Mouse (Mus musculus): ENCODE measurements around the gene Abcg1. TPM values are rescaled to one million over a fixed set of nuclear protein-coding genes. Genes with fewer than 3 reads are reported as not detected.

The Abcg1 gene
- polyA plus RNA-seq, 1 experiment from 2014 or later = 7.7 TPM

DNA sequence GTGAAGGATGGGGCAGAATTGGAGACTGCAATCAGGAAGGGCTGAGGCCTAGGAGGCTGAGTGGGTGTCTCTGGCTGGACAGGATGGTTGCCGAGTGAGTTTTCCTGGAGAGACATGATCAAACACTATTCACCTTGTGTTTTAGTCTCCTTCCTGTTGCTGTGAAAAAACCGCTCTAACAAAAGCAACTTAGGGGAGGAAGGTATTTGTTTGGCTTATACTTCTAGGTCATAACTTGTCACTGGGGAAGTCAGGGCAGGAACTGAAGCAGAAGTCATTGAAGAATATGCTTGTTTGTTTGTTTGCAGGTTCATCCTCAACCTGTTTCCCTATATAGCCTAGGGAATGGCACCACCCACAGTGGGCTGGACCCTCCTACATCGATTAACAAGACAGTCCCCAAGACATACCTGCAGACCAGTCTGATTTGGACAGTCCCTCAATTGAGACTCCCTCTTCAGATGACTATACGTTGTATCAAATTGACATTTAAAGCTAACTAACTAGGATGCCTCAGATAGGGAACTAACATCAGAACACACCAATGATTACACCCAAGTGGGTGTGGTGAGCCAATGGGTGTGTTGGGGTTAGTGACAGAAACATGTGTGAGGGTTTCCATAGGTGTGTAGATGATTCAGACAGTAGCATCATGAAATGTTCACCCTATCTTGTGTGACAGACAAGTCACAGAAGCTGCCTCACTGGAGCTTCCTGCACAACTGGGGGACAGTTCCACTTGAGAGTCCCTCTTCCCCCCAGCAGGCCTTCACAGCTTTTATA, 25.0 kb downstream of the Abcg1 start:
- peaks cover 24% of the 10 kb centered on the region for H3K4me1 ChIP-seq
- no peak overlapping the region for H3K4me2 ChIP-seq
- no peaks in the 10 kb centered on the region for H3K36me3 ChIP-seq
- H3K4me3 ChIP-seq = no peak overlapping the region
- 84% methylated on average over 4 of the region's 4 CpGs for WGBS
- H3K9me3 ChIP-seq = no peaks in the 10 kb centered on the region
- H3K27me3 ChIP-seq (replicated peaks) = no peaks in the 10 kb centered on the region
- no peak for ATAC-seq (ENCODE audit: extremely low read depth, insufficient number of reproducible peaks, low FRiP score, low TSS enrichment)
- H3K27ac ChIP-seq (replicated peaks) = no peak overlapping the region
- no peak overlapping the region for H3K9ac ChIP-seq

DNA sequence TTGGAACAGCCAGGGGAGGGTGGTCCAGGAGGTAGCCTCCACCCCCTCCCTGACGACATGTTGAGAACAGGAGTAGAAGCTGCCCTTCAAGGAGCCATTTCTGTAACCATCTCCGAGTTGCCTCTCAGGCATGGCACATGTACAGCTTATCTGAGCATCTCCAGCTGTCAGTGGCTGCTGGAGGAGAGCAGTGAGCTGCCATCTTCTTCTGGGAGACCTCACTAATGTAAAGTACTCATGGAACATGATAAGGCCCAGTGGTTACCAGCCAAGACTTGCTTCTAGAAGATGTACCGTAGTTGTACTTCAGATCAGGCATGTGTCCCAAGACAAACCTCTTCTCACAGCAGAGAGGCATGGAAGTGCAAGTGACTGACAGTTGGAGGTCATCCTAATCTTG, 28.0 kb downstream of the Abcg1 start:
- Histone ChIP-seq H3K36me3 (no peaks in the 10 kb centered on the region), H3K27ac (replicated peaks) (no peak overlapping the region), H3K9me3 (no peaks in the 10 kb centered on the region), H3K27me3 (replicated peaks) (no peaks in the 10 kb centered on the region), H3K9ac (no peak overlapping the region), H3K4me1 (peaks cover 28% of the 10 kb centered on the region), H3K4me2 (no peak overlapping the region), H3K4me3 (no peak overlapping the region)
- WGBS = 62% methylated on average over 3 of the region's 3 CpGs
- no peak for ATAC-seq (ENCODE audit: extremely low read depth, insufficient number of reproducible peaks, low FRiP score, low TSS enrichment)

DNA sequence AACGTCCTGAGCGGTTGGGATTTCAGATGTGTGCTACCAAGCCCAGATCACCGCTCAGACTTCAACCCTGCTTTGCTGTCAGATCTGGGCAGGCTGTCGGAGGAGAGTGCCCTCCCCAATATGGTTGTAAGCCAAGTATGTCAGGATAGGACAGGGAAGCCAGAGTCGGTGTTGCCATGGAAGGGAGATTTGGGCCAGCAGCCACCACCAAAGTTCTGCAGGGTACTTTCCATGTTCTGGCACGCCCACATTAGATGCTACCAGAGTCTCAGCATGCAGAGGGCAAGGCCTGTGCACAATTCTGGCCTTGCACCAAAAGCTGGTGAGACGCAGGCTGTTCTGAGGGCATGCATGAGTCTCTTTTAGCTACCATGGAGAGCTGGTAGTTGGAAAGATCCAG, 28.7 kb downstream of the Abcg1 start:
- H3K4me1 ChIP-seq = peaks cover 34% of the 10 kb centered on the region
- H3K27ac ChIP-seq (replicated peaks) = no peak overlapping the region
- H3K36me3 ChIP-seq = no peaks in the 10 kb centered on the region
- H3K9me3 ChIP-seq = no peaks in the 10 kb centered on the region
- 84% methylated on average over 7 of the region's 7 CpGs for WGBS
- no peak for ATAC-seq (ENCODE audit: extremely low read depth, insufficient number of reproducible peaks, low FRiP score, low TSS enrichment)
- no peaks in the 10 kb centered on the region for H3K27me3 ChIP-seq (replicated peaks)
- no peak overlapping the region for H3K9ac ChIP-seq
- no peak overlapping the region for H3K4me2 ChIP-seq
- no peak overlapping the region for H3K4me3 ChIP-seq

DNA sequence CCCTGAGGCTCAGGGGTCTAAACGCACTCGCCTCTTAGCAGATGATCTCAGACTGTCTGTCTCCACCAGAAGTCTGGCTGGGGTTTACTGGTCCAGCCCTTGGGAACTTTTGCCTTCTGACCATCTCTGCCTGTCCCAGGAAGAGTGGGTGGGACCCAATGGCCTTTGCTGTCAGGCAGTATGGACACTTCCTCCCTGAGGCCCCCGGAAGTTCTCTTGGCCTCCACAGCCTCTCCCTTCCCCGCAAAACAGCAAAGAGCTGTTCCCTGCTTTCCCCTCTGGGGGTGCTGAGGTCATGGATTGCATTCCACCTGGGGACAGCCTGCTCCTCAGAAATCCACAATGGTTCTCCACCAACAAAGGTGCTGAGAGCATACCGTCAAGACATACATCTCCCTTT, 31.2 kb downstream of the Abcg1 start:
- peaks cover 5% of the 10 kb centered on the region for H3K9me3 ChIP-seq
- H3K27me3 ChIP-seq (replicated peaks) = no peaks in the 10 kb centered on the region
- H3K27ac ChIP-seq (replicated peaks) = 0 out of 2 replicates have a peak overlapping the region, but pooled peaks have one; percentile 57
- peaks cover 46% of the 10 kb centered on the region for H3K4me1 ChIP-seq
- H3K4me3 ChIP-seq = no peak overlapping the region
- no peak overlapping the region for H3K9ac ChIP-seq
- ATAC-seq (ENCODE audit: extremely low read depth, insufficient number of reproducible peaks, low FRiP score, low TSS enrichment) = no peak
- peaks cover 7% of the 10 kb centered on the region for H3K36me3 ChIP-seq
- 48% methylated on average over 5 of the region's 5 CpGs for WGBS
- H3K4me2 ChIP-seq = no peak overlapping the region

DNA sequence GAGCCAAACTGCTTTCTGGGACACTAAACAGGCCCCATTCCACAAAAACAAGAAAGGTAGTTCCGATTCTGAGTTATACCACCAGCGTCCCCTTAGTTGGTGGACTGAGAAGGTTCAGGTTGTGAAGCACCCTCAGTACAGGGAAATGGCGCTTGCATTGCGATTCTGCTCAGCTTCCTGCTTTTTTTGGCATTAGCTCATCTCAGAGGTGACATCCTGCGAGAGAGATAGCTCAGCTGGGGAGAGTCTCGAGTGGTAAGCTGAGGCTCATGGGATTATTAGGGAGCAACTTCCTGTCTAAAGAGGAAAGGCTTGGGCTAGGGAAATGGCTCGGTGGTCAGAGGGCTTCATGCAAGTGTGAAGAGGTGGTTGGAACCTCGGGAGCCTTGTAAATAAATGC, 32.4 kb downstream of the Abcg1 start:
- ATAC-seq (ENCODE audit: extremely low read depth, insufficient number of reproducible peaks, low FRiP score, low TSS enrichment) = no peak
- Histone ChIP-seq H3K9ac (no peak overlapping the region), H3K4me2 (no peak overlapping the region), H3K36me3 (peaks cover 7% of the 10 kb centered on the region), H3K9me3 (peaks cover 5% of the 10 kb centered on the region), H3K4me1 (peaks cover 46% of the 10 kb centered on the region), H3K27me3 (replicated peaks) (no peaks in the 10 kb centered on the region), H3K4me3 (no peak overlapping the region), H3K27ac (replicated peaks) (peak overlapping the region; percentile 57; the same call in 1 of the 2 replicates)
- 54% methylated on average over 8 of the region's 8 CpGs for WGBS

DNA sequence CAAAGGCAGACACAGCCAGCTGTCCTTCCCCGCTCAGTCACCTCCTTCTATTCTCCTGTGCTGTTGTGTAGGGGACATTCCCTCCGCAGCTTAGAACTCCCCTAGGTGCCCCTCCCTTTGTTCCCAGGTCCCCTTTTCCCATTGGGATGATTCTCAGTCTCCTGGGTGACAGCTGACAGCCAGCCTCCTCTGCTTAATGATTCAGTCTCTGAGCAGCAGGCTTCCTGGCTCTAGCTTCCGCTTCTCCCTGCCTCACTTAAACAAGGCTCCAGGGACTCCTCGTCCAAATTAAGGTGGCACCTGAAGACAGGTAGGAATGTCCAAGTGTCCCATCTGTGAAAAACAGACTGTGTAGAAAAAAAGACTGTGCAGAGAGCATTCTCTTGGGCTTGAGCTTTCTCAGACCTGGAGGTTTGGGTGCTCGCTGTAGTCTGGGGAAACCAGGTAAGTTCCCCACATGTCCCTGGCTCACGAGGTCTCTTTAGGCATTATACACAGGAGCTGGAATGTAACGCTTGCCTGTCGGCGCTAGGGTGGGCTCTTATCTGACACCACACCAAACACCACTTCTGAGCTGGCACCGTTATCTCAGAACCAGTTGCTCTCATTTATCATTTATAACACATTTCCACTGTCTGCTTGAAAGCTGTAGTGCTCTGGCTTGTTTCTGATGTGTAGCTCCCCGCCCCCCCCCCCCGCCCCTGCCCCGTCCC, 33.7 kb downstream of the Abcg1 start:
- no peak overlapping the region for H3K27ac ChIP-seq (replicated peaks)
- no peak for ATAC-seq (ENCODE audit: extremely low read depth, insufficient number of reproducible peaks, low FRiP score, low TSS enrichment)
- H3K4me1 ChIP-seq = peaks cover 46% of the 10 kb centered on the region
- no peak overlapping the region for H3K4me3 ChIP-seq
- H3K9me3 ChIP-seq = peaks cover 5% of the 10 kb centered on the region
- H3K36me3 ChIP-seq = peaks cover 12% of the 10 kb centered on the region
- 13% methylated on average over 13 of the region's 13 CpGs for WGBS
- H3K27me3 ChIP-seq (replicated peaks) = no peaks in the 10 kb centered on the region
- peak overlapping the region; percentile 21 for H3K4me2 ChIP-seq
- 0 out of 2 replicates have a peak overlapping the region, but pooled peaks have one; percentile 15 for H3K9ac ChIP-seq

DNA sequence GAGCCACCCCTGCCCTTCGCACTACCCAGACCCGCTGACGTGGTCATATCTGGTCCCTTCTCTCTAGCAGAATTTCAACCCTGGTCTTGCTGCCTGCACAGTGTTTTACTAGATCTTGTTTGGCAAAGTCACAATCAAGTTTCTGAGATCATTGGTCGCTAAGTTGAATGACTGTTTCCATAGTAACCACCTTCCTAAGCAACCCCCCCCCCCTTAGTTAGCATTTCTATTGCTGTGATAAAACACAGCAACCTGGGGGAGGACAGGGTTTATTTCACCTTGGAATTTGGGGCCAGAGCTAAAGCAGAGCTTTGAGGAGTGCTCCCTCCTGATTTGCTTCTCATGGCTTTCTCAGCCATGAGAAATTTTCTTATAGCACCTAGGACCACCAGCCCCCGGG, 37.3 kb downstream of the Abcg1 start:
- no peak for ATAC-seq (ENCODE audit: extremely low read depth, insufficient number of reproducible peaks, low FRiP score, low TSS enrichment)
- WGBS = 56% methylated on average over 5 of the region's 5 CpGs
- Histone ChIP-seq H3K27me3 (replicated peaks) (no peaks in the 10 kb centered on the region), H3K9ac (no peak overlapping the region), H3K4me1 (peaks cover 31% of the 10 kb centered on the region), H3K36me3 (peaks cover 18% of the 10 kb centered on the region), H3K4me3 (no peak overlapping the region), H3K4me2 (no peak overlapping the region), H3K9me3 (peaks cover 5% of the 10 kb centered on the region), H3K27ac (replicated peaks) (no peak overlapping the region)

DNA sequence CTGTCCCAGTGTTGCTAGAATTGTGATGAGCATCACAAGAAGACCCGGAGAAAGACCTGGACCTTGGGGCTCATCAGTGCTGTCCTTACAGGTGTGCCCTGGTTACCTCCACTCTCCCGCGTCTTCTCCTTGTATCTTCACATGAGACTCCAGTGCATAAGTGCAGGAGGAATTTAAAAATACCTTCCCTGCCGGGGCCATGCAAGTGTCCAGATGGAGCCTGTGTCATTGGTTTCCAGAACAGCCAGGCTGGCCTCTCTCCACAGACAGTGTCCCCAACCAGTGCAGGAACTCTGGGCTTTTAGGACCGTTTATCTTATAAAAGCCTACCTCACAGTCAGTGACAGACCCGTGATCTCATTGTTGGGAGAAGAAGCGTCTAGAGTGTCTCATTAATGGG, 38.1 kb downstream of the Abcg1 start:
- Histone ChIP-seq H3K9me3 (peaks cover 5% of the 10 kb centered on the region), H3K4me2 (no peak overlapping the region), H3K9ac (no peak overlapping the region), H3K27ac (replicated peaks) (no peak overlapping the region), H3K27me3 (replicated peaks) (no peaks in the 10 kb centered on the region; the same call in 1 of the 2 replicates), H3K36me3 (peaks cover 18% of the 10 kb centered on the region), H3K4me3 (no peak overlapping the region), H3K4me1 (peaks cover 23% of the 10 kb centered on the region)
- 84% methylated on average over 7 of the region's 7 CpGs for WGBS
- no peak for ATAC-seq (ENCODE audit: extremely low read depth, insufficient number of reproducible peaks, low FRiP score, low TSS enrichment)

DNA sequence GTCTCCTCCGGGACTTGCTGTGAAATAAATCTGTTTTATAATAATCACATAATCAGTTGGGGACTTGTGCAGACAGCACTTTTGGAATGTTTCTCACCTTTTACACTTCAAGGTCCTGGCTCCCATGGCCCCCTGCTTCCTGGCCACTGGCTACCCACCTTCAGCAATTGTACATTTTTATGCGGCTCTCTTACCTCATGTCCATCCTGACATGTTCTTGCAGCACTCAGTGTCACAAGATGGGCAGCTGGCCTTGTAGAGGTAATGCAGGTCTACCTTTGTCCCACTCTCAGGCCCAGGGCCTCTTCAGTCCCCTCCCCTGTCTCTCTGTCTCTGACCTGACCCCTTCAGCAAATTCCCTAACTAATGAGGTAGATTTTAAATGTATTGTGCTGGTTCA, 39.4 kb downstream of the Abcg1 start:
- ATAC-seq (ENCODE audit: extremely low read depth, insufficient number of reproducible peaks, low FRiP score, low TSS enrichment) = no peak
- Histone ChIP-seq H3K27ac (replicated peaks) (no peak overlapping the region), H3K4me3 (no peak overlapping the region), H3K27me3 (replicated peaks) (no peaks in the 10 kb centered on the region; the same call in 1 of the 2 replicates), H3K4me1 (peaks cover 10% of the 10 kb centered on the region), H3K36me3 (peaks cover 18% of the 10 kb centered on the region), H3K9ac (no peak overlapping the region), H3K4me2 (no peak overlapping the region), H3K9me3 (peaks cover 5% of the 10 kb centered on the region)
- 96% methylated on average over 2 of the region's 2 CpGs for WGBS

DNA sequence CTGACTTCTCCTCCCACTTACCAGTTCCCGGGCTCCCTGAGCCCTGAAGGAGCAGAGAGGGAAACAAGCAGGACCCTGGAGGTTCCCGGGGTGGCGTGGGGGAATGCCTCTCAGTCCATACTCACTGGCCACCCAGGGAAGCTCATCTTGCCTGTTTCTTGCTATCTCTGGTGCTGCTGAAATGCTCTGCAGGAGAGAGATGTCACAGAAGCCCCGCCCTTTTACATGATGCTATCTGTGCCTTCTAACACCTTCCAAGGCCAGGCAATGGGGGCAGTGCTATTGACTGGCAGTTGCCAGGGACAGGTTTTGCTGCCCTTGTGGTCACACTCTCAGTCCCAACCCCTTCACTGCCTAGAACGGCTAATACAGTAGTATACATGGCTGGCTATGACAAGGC, 41.3 kb downstream of the Abcg1 start:
- H3K4me3 ChIP-seq = no peak overlapping the region
- ATAC-seq (ENCODE audit: extremely low read depth, insufficient number of reproducible peaks, low FRiP score, low TSS enrichment) = no peak
- H3K27ac ChIP-seq (replicated peaks) = no peak overlapping the region
- H3K27me3 ChIP-seq (replicated peaks) = no peaks in the 10 kb centered on the region; the same call in 1 of the 2 replicates
- H3K9me3 ChIP-seq = no peaks in the 10 kb centered on the region
- peaks cover 11% of the 10 kb centered on the region for H3K36me3 ChIP-seq
- peaks cover 5% of the 10 kb centered on the region; the same call in 1 of the 2 replicates for H3K4me1 ChIP-seq
- WGBS = 44% methylated on average over 5 of the region's 5 CpGs
- no peak overlapping the region for H3K9ac ChIP-seq
- no peak overlapping the region for H3K4me2 ChIP-seq

DNA sequence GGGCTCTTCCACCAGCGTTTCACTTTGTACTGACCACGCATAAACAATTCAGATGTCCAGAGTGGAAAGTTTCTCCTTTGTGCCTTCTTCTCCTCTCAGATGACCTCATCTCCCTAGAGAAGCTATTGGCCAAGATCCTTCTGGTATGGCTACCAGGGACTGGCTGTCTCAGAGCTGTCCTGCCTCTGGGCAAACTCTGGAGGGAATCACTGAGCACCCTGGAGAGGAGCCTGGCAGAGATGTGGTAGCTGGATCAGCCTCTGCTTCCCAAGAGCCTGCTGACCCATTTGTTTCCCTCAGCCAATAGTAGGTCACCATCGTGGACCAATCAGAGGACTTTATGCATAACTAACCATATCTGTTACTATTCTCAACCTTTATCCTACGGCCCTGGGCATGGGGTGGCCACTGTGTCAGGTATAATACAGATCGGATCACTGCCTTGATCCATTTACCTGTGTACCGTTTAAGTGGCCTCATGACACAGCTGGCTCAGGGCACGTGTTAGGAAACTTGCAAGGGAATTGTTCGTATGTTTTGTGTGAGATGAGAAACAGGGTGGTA, 45.6 kb downstream of the Abcg1 start:
- H3K27me3 ChIP-seq (replicated peaks) = no peaks in the 10 kb centered on the region; the same call in 1 of the 2 replicates
- peaks cover 1% of the 10 kb centered on the region; the same call in 1 of the 2 replicates for H3K36me3 ChIP-seq
- H3K9ac ChIP-seq = no peak overlapping the region
- WGBS = 81% methylated on average over 8 of the region's 8 CpGs
- no peak overlapping the region for H3K4me2 ChIP-seq
- no peaks in the 10 kb centered on the region for H3K9me3 ChIP-seq
- ATAC-seq (ENCODE audit: extremely low read depth, insufficient number of reproducible peaks, low FRiP score, low TSS enrichment) = no peak
- no peak overlapping the region for H3K4me3 ChIP-seq
- H3K4me1 ChIP-seq = peaks cover 10% of the 10 kb centered on the region; the same call in 1 of the 2 replicates
- H3K27ac ChIP-seq (replicated peaks) = no peak overlapping the region

All from heart, embryonic 13.5 days (tissue).